Mouse (Mus musculus) neural tube, embryonic 13.5 days (tissue): Measurements from ENCODE around the gene Ppie. TPM values are rescaled to one million over a fixed set of nuclear protein-coding genes. Genes with fewer than 3 reads are reported as not detected.
"Not testable (repeated sequence)": the region's sequence is repeated elsewhere in the genome, so short reads cannot be mapped to it uniquely, and the experiment has no call there.

Source experiments
- ATAC-seq: fragments of 200-750 bp; cut with Nextera tagmentation; 2 replicates; pipeline ENCODE4 v1.8.0; 2017; ENCODE audit warnings: low read depth, mild to moderate bottlenecking, moderate TSS enrichment, moderate library complexity
- H3K27ac ChIP-seq: fragments of 300-500 bp; sonication (generic); replicated peaks from 2 replicates; pipeline ENCODE4 v1.5.1; 2015; ENCODE audit warnings: moderate library complexity, mild to moderate bottlenecking, inconsistent platforms
- H3K27me3 ChIP-seq: fragments of 300-500 bp; sonication (generic); 2 replicates; pipeline ENCODE4 v1.6.1; 2015; ENCODE audit warnings: mild to moderate bottlenecking, inconsistent platforms
- H3K36me3 ChIP-seq: fragments of 300-500 bp; sonication (generic); 2 replicates; pipeline ENCODE4 v1.6.1; 2015; ENCODE audit warnings: mild to moderate bottlenecking, inconsistent platforms
- H3K4me1 ChIP-seq: fragments of 300-500 bp; sonication (generic); replicated peaks from 2 replicates; pipeline ENCODE4 v1.6.1; 2015; ENCODE audit warnings: inconsistent platforms
- H3K4me2 ChIP-seq: fragments of 300-500 bp; sonication (generic); 2 replicates; pipeline ENCODE4 v1.6.1; 2015; ENCODE audit warnings: inconsistent platforms, mild to moderate bottlenecking, moderate library complexity
- H3K4me3 ChIP-seq: fragments of 300-500 bp; sonication (generic); 2 replicates; pipeline ENCODE4 v1.5.1; 2015; ENCODE audit warnings: mild to moderate bottlenecking, inconsistent platforms
- H3K9ac ChIP-seq: fragments of 300-500 bp; sonication (generic); 2 replicates; pipeline ENCODE4 v1.6.1; 2015; ENCODE audit warnings: moderate library complexity, mild to moderate bottlenecking, inconsistent platforms
- H3K9me3 ChIP-seq: fragments of 300-500 bp; sonication (generic); 2 replicates; pipeline ENCODE4 v1.6.1; 2016; ENCODE audit warnings: inconsistent platforms
- WGBS: fragments of 180-500 bp; shearing (Covaris S2); methylation state at CpG from one replicate; pipeline ENCODE4 v1.1.7; 2015; 5-methylcytosine and 5-hydroxymethylcytosine counted together
- polyA plus RNA-seq: library from polyadenylated mRNA; unstranded; fragments of >200 nt; fragmentation: Nextera tagmentation; extraction: Ambion mirVana; gene quantifications from 2 replicates; pipeline ENCODE4 v1.2.1, GENCODE M21; 2015

Ppie gene
- 61.8 and 62.7 TPM in 2 replicates for polyA plus RNA-seq

GRCm38 (mm10) chr4:123139513-123140154 lies at the start of gene Ppie:
Gene Ppie, minus strand, starts transcription at chr4:123139951.
- H3K4me3 ChIP-seq: peak within 1 kb of the TSS; percentile 69
- H3K4me2 ChIP-seq: peak within 1 kb of the TSS; percentile 90
- WGBS: under 1% methylated on average over 34 of the region's 34 CpGs
- H3K27me3 ChIP-seq: peaks cover 13% of the 10 kb centered on the region
- peak within 1 kb of the TSS; percentile 74 for H3K9ac ChIP-seq
- H3K9me3 ChIP-seq: no peaks in the 10 kb centered on the region
- peaks cover 24% of the 10 kb centered on the region for H3K36me3 ChIP-seq
- ATAC-seq: peak; percentile 97
- peak within 1 kb of the TSS; percentile 83 for H3K27ac ChIP-seq
- H3K4me1 ChIP-seq: peaks cover 24% of the 10 kb centered on the region

- 0 out of 2 replicates have a peak overlapping the region, but pooled peaks have one; percentile 38 for H3K27ac ChIP-seq
- no peaks in the 10 kb centered on the region for H3K36me3 ChIP-seq
- H3K9me3 ChIP-seq: no peaks in the 10 kb centered on the region
- 0 out of 2 replicates have a peak overlapping the region, but pooled peaks have one; percentile 31 for H3K9ac ChIP-seq
- peaks cover 68% of the 10 kb centered on the region for H3K27me3 ChIP-seq
- H3K4me2 ChIP-seq: peak overlapping the region; percentile 66
- peaks cover 30% of the 10 kb centered on the region for H3K4me1 ChIP-seq
- no peak overlapping the region for H3K4me3 ChIP-seq
- ATAC-seq: no peak
- 39% methylated on average over 3 of the region's 3 CpGs for WGBS
These were observed 45.1 kb upstream of the Ppie start for GRCm38 (mm10) chr4:123184816-123185215.

- Histone ChIP-seq H3K9ac (peak overlapping the region; percentile 71), H3K4me1 (peaks cover 30% of the 10 kb centered on the region), H3K36me3 (no peaks in the 10 kb centered on the region), H3K27ac (no peak overlapping the region), H3K4me3 (peak overlapping the region; percentile 51), H3K27me3 (peaks cover 73% of the 10 kb centered on the region), H3K4me2 (peak overlapping the region; percentile 66), H3K9me3 (no peaks in the 10 kb centered on the region)
- 10% methylated on average over 44 of the region's 44 CpGs for WGBS
- ATAC-seq: peak; percentile 92
These were observed 43.7 kb upstream of the Ppie start for GRCm38 (mm10) chr4:123183239-123184056.

GRCm38 (mm10) chr4:123182328-123183238 lies 42.8 kb upstream of the Ppie start, which contains the start of gene Hpcal4:
Gene Hpcal4, plus strand, starts transcription at chr4:123183227.
- H3K9ac ChIP-seq: peak within 1 kb of the TSS; percentile 71
- peaks cover 30% of the 10 kb centered on the region for H3K4me1 ChIP-seq
- peak within 1 kb of the TSS; percentile 66 for H3K4me2 ChIP-seq
- peak within 1 kb of the TSS; percentile 51 for H3K4me3 ChIP-seq
- H3K36me3 ChIP-seq: no peaks in the 10 kb centered on the region
- peak; percentile 62 for ATAC-seq
- H3K27me3 ChIP-seq: peaks cover 73% of the 10 kb centered on the region
- WGBS: under 1% methylated on average over 44 of the region's 44 CpGs
- no peaks in the 10 kb centered on the region for H3K9me3 ChIP-seq
- H3K27ac ChIP-seq: no peak within 1 kb of the TSS

GRCm38 (mm10) chr4:123171811-123172210 lies 32.1 kb upstream of the Ppie start:
- H3K4me1 ChIP-seq: no peaks in the 10 kb centered on the region
- H3K4me2 ChIP-seq: no peak overlapping the region
- H3K27ac ChIP-seq: no peak overlapping the region
- H3K9ac ChIP-seq: no peak overlapping the region
- peaks cover 14% of the 10 kb centered on the region for H3K27me3 ChIP-seq
- H3K9me3 ChIP-seq: 0 out of 2 replicates have a peak, but pooled peaks cover 8% of the 10 kb centered on the region
- H3K4me3 ChIP-seq: no peak overlapping the region
- no peak for ATAC-seq
- no peaks in the 10 kb centered on the region for H3K36me3 ChIP-seq

- Histone ChIP-seq H3K9ac (no peak overlapping the region), H3K36me3 (no peaks in the 10 kb centered on the region), H3K4me2 (no peak overlapping the region), H3K27me3 (0 out of 2 replicates have a peak, but pooled peaks cover 7% of the 10 kb centered on the region), H3K9me3 (0 out of 2 replicates have a peak, but pooled peaks cover 2% of the 10 kb centered on the region), H3K4me1 (peaks cover 9% of the 10 kb centered on the region), H3K4me3 (no peak overlapping the region), H3K27ac (no peak overlapping the region)
- WGBS: 75% methylated on average over 15 of the region's 15 CpGs
- no peak for ATAC-seq
These were observed 24.4 kb upstream of the Ppie start for GRCm38 (mm10) chr4:123164157-123164556.

- Histone ChIP-seq H3K36me3 (no peaks in the 10 kb centered on the region), H3K9me3 (no peaks in the 10 kb centered on the region), H3K4me3 (no peak overlapping the region), H3K4me1 (peaks cover 9% of the 10 kb centered on the region), H3K27ac (no peak overlapping the region), H3K27me3 (0 out of 2 replicates have a peak, but pooled peaks cover 7% of the 10 kb centered on the region), H3K4me2 (peak overlapping the region; percentile 36), H3K9ac (no peak overlapping the region)
- no peak for ATAC-seq
- WGBS: 14% methylated on average over 15 of the region's 15 CpGs
These were observed 22.7 kb upstream of the Ppie start for GRCm38 (mm10) chr4:123162305-123162917.

GRCm38 (mm10) chr4:123161251-123161650 lies 21.5 kb upstream of the Ppie start:
- not testable (repeated sequence) for H3K4me3 ChIP-seq, H3K27ac ChIP-seq, H3K9me3 ChIP-seq, ATAC-seq, H3K4me2 ChIP-seq, H3K36me3 ChIP-seq, H3K4me1 ChIP-seq, H3K27me3 ChIP-seq, H3K9ac ChIP-seq
- WGBS: 67% methylated on average over 3 of the region's 3 CpGs

- 85% methylated on average over 6 of the region's 6 CpGs for WGBS
- no peak overlapping the region for H3K27ac ChIP-seq
- no peak overlapping the region for H3K9ac ChIP-seq
- ATAC-seq: no peak
- no peaks in the 10 kb centered on the region for H3K9me3 ChIP-seq
- no peaks in the 10 kb centered on the region for H3K36me3 ChIP-seq
- 0 out of 2 replicates have a peak, but pooled peaks cover 7% of the 10 kb centered on the region for H3K27me3 ChIP-seq
- H3K4me3 ChIP-seq: no peak overlapping the region
- H3K4me2 ChIP-seq: no peak overlapping the region
- peaks cover 9% of the 10 kb centered on the region for H3K4me1 ChIP-seq
These were observed 20.8 kb upstream of the Ppie start for GRCm38 (mm10) chr4:123160571-123160970.

- H3K4me3 ChIP-seq: no peak overlapping the region
- no peaks in the 10 kb centered on the region for H3K9me3 ChIP-seq
- H3K4me2 ChIP-seq: no peak overlapping the region
- H3K9ac ChIP-seq: no peak overlapping the region
- no peak for ATAC-seq
- no peaks in the 10 kb centered on the region for H3K27me3 ChIP-seq
- no peaks in the 10 kb centered on the region for H3K36me3 ChIP-seq
- no peak overlapping the region for H3K27ac ChIP-seq
- no peaks in the 10 kb centered on the region for H3K4me1 ChIP-seq
These were observed 16.1 kb upstream of the Ppie start for GRCm38 (mm10) chr4:123155840-123156239.

GRCm38 (mm10) chr4:123155427-123155826 lies 15.7 kb upstream of the Ppie start:
- no peaks in the 10 kb centered on the region for H3K9me3 ChIP-seq
- H3K4me1 ChIP-seq: no peaks in the 10 kb centered on the region
- no peaks in the 10 kb centered on the region for H3K27me3 ChIP-seq
- H3K4me2 ChIP-seq: no peak overlapping the region
- WGBS: 58% methylated on average over 2 of the region's 2 CpGs
- H3K9ac ChIP-seq: no peak overlapping the region
- H3K4me3 ChIP-seq: no peak overlapping the region
- no peaks in the 10 kb centered on the region for H3K36me3 ChIP-seq
- no peak for ATAC-seq
- H3K27ac ChIP-seq: no peak overlapping the region
